ENCODE assay signal across 11 mouse cellular contexts in genomic region chr2:165281779-165282311, GRCm38 (mm10). TPM values are rescaled to one million over a fixed set of nuclear protein-coding genes. Genes with fewer than 3 reads are reported as not detected.
A peak's percentile ranks its signal among the peaks of the same experiment; 100 is the strongest.
DNase-seq lines count a peak whose midpoint lies in the region; ATAC-seq lines count a peak whose summit lies in the region.
"Had no signal": no experiment of that assay in that cellular context is flagged by ENCODE, and none has a peak within 500 bp of the region (broad histone marks: within the 10 kb centered on the region; RNA-seq: fewer than 3 reads in every experiment).

No protein-coding gene starts in this region.

- WGBS in midbrain, embryonic 14.5 days: 62% methylated on average over 6 of the region's 6 CpGs
- WGBS in midbrain, embryonic 11.5 days: 74% methylated on average over 6 of the region's 6 CpGs

- no peaks in the 10 kb centered on the region for H3K9me3 ChIP-seq in midbrain, embryonic 14.5 days (ENCODE audit: control insufficient read depth, low read length)
- H3K9me3 ChIP-seq in midbrain, embryonic 11.5 days (ENCODE audit: control insufficient read depth, low read length): no peaks in the 10 kb centered on the region

- intact Hi-C loops in heart, postnatal 36 days (cut with DNase I): no loop called here

- H3K4me2 ChIP-seq in midbrain, embryonic 14.5 days (ENCODE audit: low read length): no peak overlapping the region
- H3K4me2 ChIP-seq in midbrain, embryonic 11.5 days: no peak overlapping the region

- no peaks in the 10 kb centered on the region for H3K27me3 ChIP-seq in midbrain, embryonic 14.5 days (ENCODE audit: control insufficient read depth, insufficient read depth, low read length)
- no peaks in the 10 kb centered on the region for H3K27me3 ChIP-seq in midbrain, embryonic 11.5 days (ENCODE audit: control insufficient read depth, insufficient read depth, low read length)

- ATAC-seq in cerebellum, adult (ENCODE audit: insufficient number of reproducible peaks, low FRiP score, low TSS enrichment): peak; percentile 43; the same call in 1 of the 2 replicates
- no peak; the same call in 1 of the 2 replicates for ATAC-seq in midbrain, embryonic 14.5 days (ENCODE audit: low FRiP score, low TSS enrichment)
- no peak for ATAC-seq in midbrain, embryonic 11.5 days (ENCODE audit: low FRiP score)

- peaks cover 16% of the 10 kb centered on the region for H3K4me1 ChIP-seq in midbrain, embryonic 14.5 days (ENCODE audit: control insufficient read depth, insufficient read depth, low read length)
- peaks cover 16% of the 10 kb centered on the region for H3K4me1 ChIP-seq in midbrain, embryonic 11.5 days (ENCODE audit: control insufficient read depth, insufficient read depth, low read length)

- H3K4me3 ChIP-seq in midbrain, embryonic 14.5 days (replicated peaks; ENCODE audit: low read depth, low read length): no peak overlapping the region
- H3K4me3 ChIP-seq in midbrain, embryonic 11.5 days (ENCODE audit: low read depth, low read length): no peak overlapping the region
- H3K4me3 ChIP-seq: heart, adult 2 months had no signal

- DNase-seq in cerebellum, adult 11 months: no peak
- DNase-seq in midbrain, embryonic 14.5 days: peak; percentile 48
- DNase-seq in midbrain, embryonic 11.5 days (ENCODE audit: low spot score, missing footprints): no peak
- peak; percentile 21 to 35 for DNase-seq in heart, postnatal 36 days
- no peak for DNase-seq in frontal cortex, postnatal 25 days (ENCODE audit: low spot score in 2 of 2)
- no peak for DNase-seq in adipocyte (ENCODE audit: low spot score)
- DNase-seq in right cerebral cortex, postnatal 4 days: no peak
- DNase-seq: kidney, postnatal 4 days had no signal

- peak overlapping the region; percentile 45; the same call in 1 of the 2 replicates for H3K27ac ChIP-seq in midbrain, embryonic 14.5 days (replicated peaks; ENCODE audit: low read depth, low read length)
- no peak overlapping the region for H3K27ac ChIP-seq in midbrain, embryonic 11.5 days (ENCODE audit: low read depth, low read length)
- H3K27ac ChIP-seq: heart, adult 2 months; liver, embryonic 14.5 days had no signal

- H3K36me3 ChIP-seq in midbrain, embryonic 14.5 days (ENCODE audit: control insufficient read depth, insufficient read depth, low read length): peaks cover 34% of the 10 kb centered on the region
- H3K36me3 ChIP-seq in midbrain, embryonic 11.5 days (ENCODE audit: control insufficient read depth, insufficient read depth, low read length): peaks cover 4% of the 10 kb centered on the region; the same call in 1 of the 2 replicates

- no peak overlapping the region for H3K9ac ChIP-seq in midbrain, embryonic 14.5 days (replicated peaks; ENCODE audit: low read length)
- no peak overlapping the region for H3K9ac ChIP-seq in midbrain, embryonic 11.5 days (ENCODE audit: low read length)
- H3K9ac ChIP-seq: liver, embryonic 14.5 days had no signal

RNA-seq across cellular contexts. Expression of gene Slc35c2, which starts 5.8 kb away (rescaled TPM):
- polyA plus RNA-seq in midbrain, embryonic 14.5 days (2014; fragmentation: Nextera tagmentation; extraction: Ambion mirVana): 60.8 and 65.2 TPM in 2 replicates
- 49.5 and 49.7 TPM in 2 replicates for polyA plus RNA-seq in midbrain, embryonic 11.5 days (2014; fragmentation: Nextera tagmentation; extraction: Ambion mirVana)
- total RNA-seq in heart, postnatal 36 days (2021): 10 to 100 TPM; 17.2 to 18.3 TPM

RNA-seq across cellular contexts. Expression of gene Elmo2, which starts 44.4 kb away (rescaled TPM):
- polyA plus RNA-seq in midbrain, embryonic 14.5 days (2014; fragmentation: Nextera tagmentation; extraction: Ambion mirVana): 92.3 and 109 TPM in 2 replicates
- 79.9 and 83.1 TPM in 2 replicates for polyA plus RNA-seq in midbrain, embryonic 11.5 days (2014; fragmentation: Nextera tagmentation; extraction: Ambion mirVana)
- 10 to 100 TPM; 16.7 to 19.1 TPM for total RNA-seq in heart, postnatal 36 days (2021)

RNA-seq across cellular contexts. Expression of gene Cdh22, which starts 47.2 kb away (rescaled TPM):
- polyA plus RNA-seq in midbrain, embryonic 14.5 days (2014; fragmentation: Nextera tagmentation; extraction: Ambion mirVana): 15.8 and 18.4 TPM in 2 replicates
- polyA plus RNA-seq in midbrain, embryonic 11.5 days (2014; fragmentation: Nextera tagmentation; extraction: Ambion mirVana): 4.8 and 6.4 TPM in 2 replicates
- total RNA-seq in heart, postnatal 36 days (2021): under 1 TPM; 0.43 to 0.50 TPM

Comparison
In these comparisons a context has a peak if more than half of its experiments do, and no peak if none do; other contexts are left out.
1. DNase-seq: peak in midbrain, embryonic 14.5 days (single experiment) and heart, postnatal 36 days (2 of 2); none in cerebellum, adult 11 months (single experiment), midbrain, embryonic 11.5 days (single experiment), frontal cortex, postnatal 25 days (0 of 2), adipocyte (single experiment) and right cerebral cortex, postnatal 4 days (single experiment).